ENCODE assay signal across 10 mouse cellular contexts in genomic region chr1:127348642-127349341, GRCm38 (mm10).
DNase-seq lines count a peak whose midpoint lies in the region; ATAC-seq and TF ChIP-seq lines count a peak whose summit lies in the region.
"Had no signal": no experiment of that assay in that cellular context is flagged by ENCODE, and none has a peak within 500 bp of the region (broad histone marks: within the 10 kb centered on the region; RNA-seq: fewer than 3 reads in every experiment).

No protein-coding gene starts in this region.

- no peak for TF ChIP-seq CTCF in forebrain, postnatal 0 days (IDR thresholded peaks at IDR 0.05; ENCODE audit: low read depth)
- no peak for TF ChIP-seq CTCF in lung, adult 2 months (IDR thresholded peaks at IDR 0.05; ENCODE audit: insufficient read depth, low read length)

- no peak overlapping the region for H3K27ac ChIP-seq in forebrain, postnatal 0 days (ENCODE audit: low read depth, low read length)
- H3K27ac ChIP-seq in forebrain, embryonic 12.5 days, result no peak overlapping the region
- H3K27ac ChIP-seq in midbrain, embryonic 13.5 days, result no peak overlapping the region

- WGBS in forebrain, postnatal 0 days, result 64% methylated on average over 9 of the region's 9 CpGs
- WGBS in forebrain, embryonic 12.5 days, result 88% methylated on average over 9 of the region's 9 CpGs
- 58% methylated on average over 9 of the region's 9 CpGs for WGBS in lung, adult 2 months
- 82% methylated on average over 9 of the region's 9 CpGs for whole genome bisulfite sequencing in midbrain, embryonic 13.5 days

- H3K9me3 ChIP-seq in forebrain, postnatal 0 days (ENCODE audit: low read length), result no peaks in the 10 kb centered on the region
- no peaks in the 10 kb centered on the region for H3K9me3 ChIP-seq in forebrain, embryonic 12.5 days
- H3K9me3 ChIP-seq in midbrain, embryonic 13.5 days, result no peaks in the 10 kb centered on the region
- H3K9me3 ChIP-seq: megakaryocyte, embryonic 14.5 days had no signal

- ATAC-seq in forebrain, postnatal 0 days, result peak; percentile 72
- no peak for ATAC-seq in forebrain, embryonic 12.5 days (ENCODE audit: low FRiP score)
- ATAC-seq in megakaryocyte, adult 5-6 weeks (ENCODE audit: poor library complexity, severe bottlenecking), result peak; percentile 17; the same call in 1 of the 2 replicates
- no peak for ATAC-seq in midbrain, embryonic 13.5 days

- H3K4me2 ChIP-seq in forebrain, postnatal 0 days (ENCODE audit: low read depth), result no peak overlapping the region
- H3K4me2 ChIP-seq in forebrain, embryonic 12.5 days, result no peak overlapping the region
- H3K4me2 ChIP-seq in midbrain, embryonic 13.5 days (replicated peaks), result no peak overlapping the region

- no peak overlapping the region for H3K4me3 ChIP-seq in forebrain, postnatal 0 days (ENCODE audit: low read depth, low read length)
- no peak overlapping the region for H3K4me3 ChIP-seq in forebrain, embryonic 12.5 days (replicated peaks)
- no peak overlapping the region for H3K4me3 ChIP-seq in lung, adult 2 months (replicated peaks; ENCODE audit: extremely low read depth, low read depth, low read length)
- no peak overlapping the region for H3K4me3 ChIP-seq in midbrain, embryonic 13.5 days (replicated peaks)
- H3K4me3 ChIP-seq: megakaryocyte, embryonic 14.5 days had no signal

- H3K4me1 ChIP-seq in forebrain, postnatal 0 days (ENCODE audit: insufficient read depth), result no peaks in the 10 kb centered on the region
- H3K4me1 ChIP-seq in forebrain, embryonic 12.5 days, result no peaks in the 10 kb centered on the region; the same call in 1 of the 2 replicates
- H3K4me1 ChIP-seq in lung, adult 2 months (ENCODE audit: control insufficient read depth, insufficient read depth, low read length), result peaks cover 5% of the 10 kb centered on the region
- H3K4me1 ChIP-seq in midbrain, embryonic 13.5 days (replicated peaks), result no peaks in the 10 kb centered on the region

- DNase-seq in forebrain, postnatal 0 days, result peak; percentile 25
- peak; percentile 7 for DNase-seq in lung, postnatal 36 days
- DNase-seq in lung, adult 2 months, result no peak
- DNase-seq in gastrocnemius, postnatal 25 days, result peak; percentile 32
- no peak for DNase-seq in spleen, postnatal 10 days (ENCODE audit: low spot score in 2 of 2)
- DNase-seq: cerebellum, adult 8-10 months had no signal

- H3K9ac ChIP-seq in forebrain, postnatal 0 days, result no peak overlapping the region
- H3K9ac ChIP-seq in forebrain, embryonic 12.5 days, result no peak overlapping the region
- H3K9ac ChIP-seq in midbrain, embryonic 13.5 days (replicated peaks), result no peak overlapping the region

- TF ChIP-seq POLR2A in lung, adult 2 months (IDR thresholded peaks at IDR 0.05; ENCODE audit: borderline replicate concordance, extremely low read depth, low read depth, low read length), result no peak

- H3K36me3 ChIP-seq in forebrain, postnatal 0 days (ENCODE audit: insufficient read depth), result no peaks in the 10 kb centered on the region
- H3K36me3 ChIP-seq in forebrain, embryonic 12.5 days (replicated peaks), result no peaks in the 10 kb centered on the region
- H3K36me3 ChIP-seq in midbrain, embryonic 13.5 days, result no peaks in the 10 kb centered on the region

- H3K27me3 ChIP-seq in forebrain, postnatal 0 days (ENCODE audit: insufficient read depth, low read length), result no peaks in the 10 kb centered on the region
- no peaks in the 10 kb centered on the region for H3K27me3 ChIP-seq in forebrain, embryonic 12.5 days
- no peaks in the 10 kb centered on the region for H3K27me3 ChIP-seq in midbrain, embryonic 13.5 days
- H3K27me3 ChIP-seq: megakaryocyte, embryonic 14.5 days had no signal

Comparison
In these comparisons a context has a peak if more than half of its experiments do, and no peak if none do; other contexts are left out.
1. ATAC-seq: peak in forebrain, postnatal 0 days (single experiment) and megakaryocyte, adult 5-6 weeks (single experiment); none in forebrain, embryonic 12.5 days (single experiment) and midbrain, embryonic 13.5 days (single experiment).
2. DNase-seq: peak in forebrain, postnatal 0 days (single experiment), lung, postnatal 36 days (single experiment) and gastrocnemius, postnatal 25 days (single experiment); none in lung, adult 2 months (single experiment) and spleen, postnatal 10 days (0 of 2).